Mouse (Mus musculus): ENCODE results near the gene Elmod3.

Elmod3 gene

DNA sequence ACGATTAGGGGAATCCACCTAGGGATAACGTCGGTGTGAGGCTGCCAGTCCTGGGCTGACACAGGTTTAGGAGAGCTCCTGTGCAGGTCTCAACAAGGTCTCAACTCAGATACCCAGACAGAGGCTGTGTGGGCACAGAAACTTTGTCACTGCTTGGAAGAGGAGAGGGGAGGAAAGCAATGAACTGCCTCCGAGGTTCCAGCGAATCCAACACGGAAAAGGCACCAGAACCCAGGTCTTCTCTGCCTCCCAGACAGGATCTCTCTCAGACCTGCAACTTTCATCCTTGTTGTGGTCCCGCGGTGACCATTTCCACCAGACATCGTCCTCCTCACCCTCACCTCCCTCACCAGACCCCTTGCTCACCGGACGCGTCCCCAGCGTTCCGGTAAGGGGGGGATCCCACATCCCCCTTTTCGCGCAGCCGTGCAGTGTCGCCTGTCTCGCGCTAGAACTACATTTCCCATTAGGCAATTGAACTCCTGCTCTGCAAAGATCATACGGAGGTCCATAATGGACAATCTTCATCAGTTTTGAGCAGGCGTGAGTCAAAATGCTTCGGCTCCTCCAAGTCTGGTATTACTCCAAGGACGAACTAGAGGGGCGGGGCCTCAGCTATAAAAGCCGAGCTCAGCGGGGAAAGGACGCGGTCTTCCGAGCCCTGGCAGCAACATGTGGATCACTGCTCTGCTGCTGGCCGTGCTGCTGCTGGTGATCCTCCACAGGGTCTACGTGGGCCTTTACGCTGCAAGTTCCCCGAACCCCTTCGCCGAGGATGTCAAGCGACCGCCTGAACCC is at the start of gene Elmod3, which contains the start of gene Retsat:
Gene Elmod3, minus strand, starts transcription at position 458 of the 798 bp plus-strand sequence.
Gene Retsat, plus strand, starts transcription at position 520 of the 798 bp plus-strand sequence.
- DNase-seq: peak; percentile 94

DNA sequence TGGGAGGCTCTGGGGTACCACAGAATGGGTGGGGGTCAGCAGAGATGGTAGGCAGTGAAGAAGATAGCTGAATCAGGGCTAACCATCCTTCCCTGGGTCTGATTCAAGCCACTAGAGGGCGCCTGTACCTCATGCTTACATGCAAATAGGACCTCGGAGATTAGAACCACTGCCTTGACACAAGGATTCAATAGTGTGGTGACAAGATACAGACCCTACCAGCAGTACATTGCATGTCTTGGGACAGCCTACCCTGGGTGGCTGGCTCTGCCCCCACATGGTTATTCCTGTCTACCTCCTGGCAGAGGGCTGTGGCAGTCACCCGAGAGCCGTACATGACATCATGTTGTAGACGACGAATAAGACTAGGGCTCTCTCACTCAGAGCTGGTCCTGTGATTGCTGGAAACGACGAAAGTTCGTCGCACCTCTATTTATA is 49.2 kb upstream of the Elmod3 start:
- peak; percentile 82 for DNase-seq

DNA sequence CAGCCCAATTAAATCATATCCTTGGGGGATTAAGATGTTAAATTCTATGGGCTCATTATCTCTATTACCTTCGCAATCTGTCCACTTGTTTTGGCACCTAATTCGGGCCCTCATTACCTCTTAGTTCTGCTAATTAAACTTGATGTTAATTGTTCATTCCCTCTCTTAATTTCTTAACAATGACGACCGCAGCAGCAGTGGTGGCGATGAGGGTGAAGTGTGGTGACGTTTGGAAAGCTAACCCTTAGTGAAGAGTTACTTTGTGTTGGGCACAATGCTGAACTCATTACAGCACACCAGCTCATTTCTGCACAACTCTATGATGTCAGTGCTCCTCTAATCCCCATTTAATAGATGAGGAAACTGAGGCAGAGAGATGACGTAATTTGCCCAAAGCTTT is 47.2 kb upstream of the Elmod3 start:
- no peak for DNase-seq

DNA sequence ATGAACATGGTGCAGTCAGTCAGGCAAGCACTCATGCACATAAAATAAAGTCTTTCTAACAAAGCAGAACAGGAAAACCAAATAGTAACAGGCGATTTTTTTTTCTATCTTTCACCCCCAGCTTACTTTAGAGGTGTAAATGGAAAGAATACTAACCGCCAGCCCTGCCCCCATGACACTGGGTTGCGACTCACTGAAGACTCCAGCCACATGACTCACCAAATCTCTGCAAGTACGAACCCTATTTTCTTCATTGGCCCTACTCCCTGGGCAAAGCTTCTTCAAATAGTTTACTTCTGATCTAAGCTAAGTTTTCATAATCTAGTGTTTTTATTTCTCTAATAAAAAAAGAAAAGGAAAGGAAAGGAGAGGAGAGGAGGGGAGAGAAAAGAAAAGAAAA is 46.4 kb upstream of the Elmod3 start:
- no peak for DNase-seq

DNA sequence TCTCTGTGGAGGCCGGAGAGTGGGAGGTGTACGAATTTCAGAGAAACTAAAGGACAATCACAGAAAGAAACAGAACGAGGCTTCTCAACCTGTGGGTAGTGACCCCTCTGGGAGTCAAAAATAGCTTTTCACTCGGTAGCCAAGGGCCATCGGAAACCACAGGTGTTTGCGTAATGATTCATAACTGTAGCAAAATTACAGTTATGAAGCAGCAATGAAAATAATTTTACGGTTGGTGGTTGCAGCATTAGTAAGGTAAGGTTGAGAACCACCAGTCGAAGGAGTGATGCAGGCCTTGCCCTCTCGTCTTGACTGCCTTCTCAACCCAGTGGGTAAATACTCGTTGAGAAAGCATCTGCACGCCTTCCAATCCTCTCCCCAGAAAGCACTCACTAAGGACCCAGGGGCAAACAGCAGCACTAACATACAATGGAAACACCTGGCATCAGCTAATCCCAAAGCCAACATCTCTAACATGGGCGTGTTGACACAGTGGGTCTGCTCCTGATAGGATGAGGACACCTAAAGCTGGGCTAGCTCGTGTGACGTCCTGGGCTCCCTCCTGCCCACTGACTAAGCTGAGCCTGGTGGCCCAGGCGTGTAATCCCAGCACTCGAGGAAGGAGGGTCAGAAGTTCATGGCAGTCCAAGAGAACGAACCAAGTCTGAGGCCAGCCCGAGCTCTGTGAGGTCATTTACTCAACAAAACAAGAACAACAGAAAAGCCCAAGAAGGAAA is 43.2 kb upstream of the Elmod3 start:
- no peak for DNase-seq

DNA sequence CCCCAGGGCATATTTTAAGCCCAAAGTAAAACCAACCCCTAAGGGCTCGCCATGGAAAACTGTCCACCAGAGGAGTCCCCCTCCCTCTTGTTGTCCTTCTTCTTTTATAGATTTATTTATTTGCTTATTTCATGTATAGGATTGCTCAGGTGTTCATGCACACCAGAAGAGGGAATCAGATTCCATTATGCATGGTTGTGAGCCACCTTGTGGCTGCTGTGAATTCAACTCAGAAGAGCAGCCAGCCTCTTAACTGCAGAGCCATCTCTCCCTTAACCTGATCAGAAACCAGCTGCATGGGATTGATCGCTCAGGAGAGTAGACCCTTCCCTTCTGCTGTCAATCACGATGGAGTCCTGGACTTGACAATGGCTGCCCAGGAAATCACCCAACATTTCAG is 38.7 kb upstream of the Elmod3 start:
- no peak for DNase-seq

DNA sequence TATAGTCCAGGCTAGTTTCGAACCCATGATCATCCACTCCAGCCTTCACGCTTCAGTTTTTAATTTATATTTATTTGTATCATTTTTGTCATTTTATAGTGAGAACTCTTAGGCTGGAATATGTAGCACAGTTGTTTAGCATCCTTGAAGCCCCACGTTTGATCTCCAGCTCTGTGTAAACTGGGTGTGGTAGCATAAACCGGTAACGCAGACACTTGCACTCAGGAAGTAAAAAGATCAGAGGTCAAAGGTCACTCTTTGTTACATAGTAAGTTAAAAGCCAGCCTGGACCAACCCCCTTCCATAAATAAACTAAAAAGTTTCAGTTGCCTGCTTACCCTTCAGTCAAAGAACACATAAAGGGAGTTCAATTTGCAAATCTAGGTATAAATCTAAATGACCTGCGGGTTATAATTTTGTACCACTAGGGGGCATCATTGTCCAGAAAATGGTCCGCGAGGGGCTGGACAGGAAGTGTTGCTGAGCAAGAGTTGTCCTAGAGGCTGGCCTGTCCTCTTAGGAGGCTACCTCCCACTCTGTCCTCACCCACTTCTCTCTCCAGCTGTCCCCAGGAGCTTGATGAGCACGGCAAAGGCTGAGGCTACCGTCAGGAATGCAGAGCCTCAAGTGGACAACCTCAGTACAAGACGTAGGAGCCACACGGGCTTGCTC is 37.7 kb upstream of the Elmod3 start:
- peak; percentile 80 for DNase-seq

DNA sequence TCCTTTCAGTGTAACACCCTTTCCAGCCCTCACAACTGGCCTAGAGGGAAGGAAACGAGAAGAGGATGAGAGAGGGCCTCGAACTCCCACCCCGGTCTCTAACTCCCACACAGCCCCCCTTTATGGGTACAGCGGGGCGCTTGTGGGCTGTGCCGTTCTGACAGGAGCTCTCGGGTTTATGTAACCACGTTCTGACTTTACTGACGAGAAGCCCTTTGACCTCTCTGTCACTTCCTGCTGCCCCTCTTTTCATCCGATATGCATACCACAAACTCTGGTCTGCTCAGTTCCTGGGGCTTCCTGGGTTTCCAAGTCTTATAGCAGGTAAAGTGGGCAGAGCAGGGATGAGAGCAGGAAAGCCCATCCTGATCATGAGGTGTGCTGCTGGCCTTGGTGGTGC is 36.1 kb upstream of the Elmod3 start:
- DNase-seq: no peak

DNA sequence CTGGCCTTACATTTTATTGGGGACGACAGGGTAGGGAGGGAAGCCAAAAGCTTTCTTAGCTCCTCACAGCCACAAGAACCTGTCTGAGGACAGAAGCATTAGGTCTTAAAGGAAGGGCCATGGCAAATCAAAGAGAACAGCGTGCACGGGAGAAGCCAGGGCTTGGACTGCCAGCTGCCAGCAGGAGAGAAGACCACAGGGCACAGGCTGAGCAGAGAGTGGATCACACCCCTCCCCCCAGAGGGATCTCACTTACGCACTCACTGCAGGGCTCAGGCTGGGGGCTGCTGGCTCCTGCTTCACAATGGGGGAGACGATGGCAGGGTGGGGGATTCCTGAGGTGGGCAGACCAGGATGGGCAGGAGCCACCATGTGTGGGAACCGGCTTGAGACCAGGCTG is 33.5 kb upstream of the Elmod3 start:
- DNase-seq: no peak

DNA sequence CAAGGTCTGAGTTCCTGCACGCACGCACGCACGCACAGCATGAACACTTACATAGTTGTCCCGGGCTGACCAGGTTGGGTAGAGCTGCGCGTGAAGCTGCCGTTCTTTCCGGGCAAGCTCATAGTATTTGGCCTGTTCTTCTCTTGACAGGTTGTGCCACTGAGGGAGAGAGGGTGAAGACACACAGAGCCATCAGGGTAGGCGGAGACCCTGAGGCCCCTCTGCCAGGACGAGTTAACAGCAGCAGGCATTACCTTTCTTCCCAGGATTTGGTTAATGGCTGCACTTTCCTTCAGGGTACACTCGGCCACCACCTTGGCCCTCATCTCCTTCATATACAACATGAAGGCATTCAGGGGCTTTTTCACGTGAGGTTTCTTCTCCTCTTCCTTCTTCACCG is 32.7 kb upstream of the Elmod3 start:
- no peak for DNase-seq

DNA sequence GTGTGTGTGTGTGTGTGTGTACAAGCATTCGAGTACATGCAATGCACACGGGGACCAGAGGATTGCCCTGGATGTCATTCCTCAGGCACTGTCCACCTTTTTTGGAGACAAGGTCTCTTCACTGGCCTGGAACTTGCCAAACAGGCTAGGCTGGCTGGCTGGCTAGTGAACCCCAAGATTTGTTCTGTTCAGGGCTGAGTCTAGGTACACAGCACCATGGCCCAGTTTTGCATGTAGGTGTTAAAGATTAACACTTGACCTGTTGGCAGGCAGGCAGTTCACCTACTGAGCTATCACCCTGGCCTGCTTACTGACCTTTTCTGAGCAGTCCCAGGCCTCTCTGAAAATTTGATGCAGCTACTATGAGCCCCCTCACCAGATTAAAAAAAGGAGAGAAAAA is 32.2 kb upstream of the Elmod3 start:
- no peak for DNase-seq

DNA sequence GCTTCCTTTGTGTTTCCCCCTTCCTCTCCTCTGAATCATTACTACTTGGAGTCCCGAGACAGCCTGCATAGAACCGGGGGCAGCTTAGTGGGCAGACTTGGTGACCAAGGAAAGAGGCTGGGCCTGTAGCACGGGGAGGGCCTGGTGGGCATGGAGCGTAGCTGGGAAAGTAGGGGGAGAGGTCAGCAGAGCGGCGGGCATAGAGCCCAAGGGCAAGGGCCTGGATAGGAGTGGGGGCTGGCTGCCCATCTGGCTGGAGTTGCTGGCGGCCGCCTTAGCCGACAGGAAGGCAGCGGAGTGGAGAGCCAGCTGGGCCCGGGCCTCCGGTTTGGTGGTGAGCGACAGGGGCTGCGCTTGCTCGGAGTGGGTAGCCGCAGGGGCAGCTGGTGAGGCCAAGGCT is 29.1 kb upstream of the Elmod3 start:
- no peak for DNase-seq

DNA sequence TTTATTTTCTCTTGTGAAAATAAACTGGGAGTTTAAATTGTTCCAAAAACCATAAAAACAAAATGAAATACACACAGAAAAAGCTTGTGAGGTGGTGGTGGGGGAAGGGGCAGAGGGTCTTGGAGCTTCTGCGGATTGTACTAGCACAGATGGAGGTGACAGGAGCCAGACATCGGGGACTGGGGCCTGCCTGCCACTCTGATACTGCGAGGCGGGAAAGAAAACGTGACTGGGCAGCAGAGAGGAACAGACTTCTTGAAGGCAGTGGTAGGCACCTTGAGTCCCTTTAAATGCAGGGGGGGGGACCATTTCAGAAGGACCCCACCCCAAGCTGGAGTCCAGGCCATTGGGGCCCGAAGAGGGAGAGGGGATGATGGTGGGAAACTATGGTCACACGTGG is 28.2 kb upstream of the Elmod3 start:
- no peak for DNase-seq

DNA sequence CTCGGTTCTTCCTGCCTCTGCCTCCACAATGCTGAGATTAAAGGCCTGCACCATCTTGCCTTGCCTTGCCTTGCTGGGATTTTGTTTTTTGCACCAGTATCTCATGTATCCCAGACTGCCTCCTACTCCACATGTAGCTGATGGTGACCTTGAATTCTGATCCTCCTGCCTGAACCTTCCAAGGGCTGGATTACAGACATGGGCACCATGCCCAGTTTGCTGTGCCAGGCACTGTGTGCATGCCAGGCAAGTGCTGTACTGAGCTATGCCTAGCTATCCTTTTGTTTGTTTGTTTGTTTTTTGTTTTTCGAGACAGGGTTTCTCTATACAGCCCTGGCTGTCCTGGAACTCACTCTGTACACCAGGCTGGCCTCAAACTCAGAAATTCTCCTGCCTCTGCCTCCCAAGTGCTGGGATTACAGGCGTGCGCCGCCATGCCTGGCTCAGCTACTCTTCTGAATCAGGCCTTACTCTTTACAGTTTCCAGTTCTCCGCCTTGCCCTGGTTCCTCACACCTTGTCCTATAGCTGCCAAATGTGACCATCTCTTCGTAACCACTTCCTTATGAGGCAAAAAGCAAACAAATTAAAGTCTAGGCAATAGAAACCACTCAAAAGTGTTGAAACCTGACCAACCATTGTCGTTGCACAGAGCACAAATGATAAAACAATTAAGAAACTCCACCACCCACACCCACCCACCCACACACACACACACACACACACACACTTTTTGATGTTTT is 25.6 kb upstream of the Elmod3 start:
- DNase-seq: no peak

DNA sequence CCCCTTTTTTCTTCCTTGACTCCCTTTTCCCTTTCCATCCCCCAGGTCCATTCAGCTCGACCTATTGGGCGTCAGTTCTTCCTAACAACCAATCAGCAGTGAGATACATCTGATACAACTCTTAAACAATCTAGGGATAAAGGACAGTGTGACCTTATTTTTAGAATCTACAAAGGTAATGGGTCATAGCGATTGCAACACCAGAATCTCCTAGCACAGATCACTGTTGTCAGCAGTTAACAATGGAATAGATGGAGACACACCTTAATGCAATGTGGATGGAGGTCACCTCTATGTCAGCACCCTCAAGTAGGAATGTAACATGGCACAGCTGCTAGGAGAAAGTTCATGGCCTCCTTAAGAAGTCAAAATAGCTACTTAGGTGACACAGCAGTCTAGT is 24.7 kb upstream of the Elmod3 start:
- DNase-seq: no peak

DNA sequence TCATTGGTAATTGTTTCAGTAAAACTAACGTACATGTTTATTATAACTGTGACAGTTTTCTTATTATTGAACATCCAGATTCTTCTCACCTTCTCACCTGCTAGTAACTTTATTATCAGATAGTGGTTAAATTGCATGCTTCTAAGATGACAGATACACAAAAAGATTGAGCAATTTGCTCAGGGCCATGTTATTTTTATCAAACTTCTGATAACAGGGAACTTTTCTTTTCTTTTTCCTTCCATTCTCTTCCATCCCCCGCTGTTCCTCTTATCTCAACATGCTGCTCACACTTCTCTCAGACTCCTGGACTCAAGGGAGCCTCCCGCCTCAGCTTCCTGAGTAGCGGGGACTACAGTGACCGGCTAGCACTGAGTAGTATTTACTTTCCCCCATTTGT is 22.7 kb upstream of the Elmod3 start:
- DNase-seq: no peak

DNA sequence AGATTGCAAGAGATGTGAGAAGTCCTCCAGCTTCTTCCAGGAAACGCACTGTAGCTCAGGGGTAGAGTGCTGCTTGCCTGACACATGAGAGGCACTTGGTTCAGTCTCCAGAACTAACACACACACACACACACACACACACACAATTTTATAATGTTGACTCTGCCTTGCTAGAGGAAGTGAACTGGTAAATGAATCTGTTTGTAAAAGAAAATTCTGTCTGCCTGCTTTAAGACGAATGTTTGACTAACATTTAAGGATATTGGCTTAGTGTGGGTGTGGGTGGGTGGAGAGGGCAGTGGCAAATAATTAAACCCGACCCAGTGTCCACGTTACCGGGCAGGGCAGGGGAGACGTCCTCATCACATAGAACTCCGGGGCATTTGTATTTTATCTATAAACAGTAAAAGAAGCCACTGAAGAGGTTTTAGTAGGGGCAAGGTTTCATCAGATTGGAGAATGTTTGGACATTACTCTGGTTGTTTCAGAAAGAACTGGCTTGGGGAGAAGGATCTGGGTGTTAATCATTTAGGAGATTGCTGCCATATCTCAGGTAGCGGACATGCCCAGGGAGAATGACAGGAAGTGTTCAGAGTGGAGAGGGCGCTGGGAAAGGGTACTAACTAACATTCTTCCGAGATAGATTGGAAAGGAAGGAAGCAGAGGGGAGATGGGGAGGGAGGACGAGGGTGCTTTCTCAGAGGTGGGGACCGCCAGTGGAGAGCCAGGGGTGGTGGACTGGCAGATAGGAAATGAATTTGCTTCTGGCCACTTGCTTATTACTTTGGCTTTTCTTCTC is 21.7 kb upstream of the Elmod3 start:
- DNase-seq: no peak

DNA sequence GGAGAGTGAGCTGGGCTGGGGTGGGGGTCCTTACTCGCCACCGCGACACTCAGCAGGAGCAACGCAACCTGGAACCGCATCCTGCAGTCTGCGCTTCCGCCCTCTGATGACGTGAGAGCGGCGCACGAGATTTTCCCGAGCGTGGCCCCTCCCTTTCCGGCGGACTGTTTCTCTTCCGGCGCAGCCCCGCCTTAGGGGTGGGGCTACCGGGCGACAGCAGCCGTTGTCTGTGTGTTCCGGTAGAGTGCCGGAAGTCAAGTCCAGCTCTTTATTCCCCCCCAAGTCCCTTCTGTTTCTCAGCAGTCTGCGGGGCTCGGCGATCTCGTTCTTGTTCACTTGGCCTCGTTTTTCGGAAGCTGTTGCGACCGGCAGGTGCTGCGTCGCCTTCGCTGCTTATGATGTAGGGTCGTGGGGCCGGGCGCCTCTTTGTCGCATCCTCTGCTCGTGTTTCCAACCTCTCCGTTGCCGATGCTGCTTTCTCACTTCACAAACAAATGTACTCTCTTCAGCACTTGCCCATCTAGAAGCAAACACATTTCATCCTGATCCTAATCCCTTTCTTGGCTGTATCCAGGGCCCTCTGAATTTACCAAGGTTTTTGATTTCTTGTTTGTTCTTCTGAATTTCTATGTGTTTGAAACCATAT is 18.6 kb upstream of the Elmod3 start, which contains the start of gene Tgoln1:
Gene Tgoln1, minus strand, starts transcription at position 358 of the 646 bp plus-strand sequence.
- DNase-seq: peak; percentile 94

DNA sequence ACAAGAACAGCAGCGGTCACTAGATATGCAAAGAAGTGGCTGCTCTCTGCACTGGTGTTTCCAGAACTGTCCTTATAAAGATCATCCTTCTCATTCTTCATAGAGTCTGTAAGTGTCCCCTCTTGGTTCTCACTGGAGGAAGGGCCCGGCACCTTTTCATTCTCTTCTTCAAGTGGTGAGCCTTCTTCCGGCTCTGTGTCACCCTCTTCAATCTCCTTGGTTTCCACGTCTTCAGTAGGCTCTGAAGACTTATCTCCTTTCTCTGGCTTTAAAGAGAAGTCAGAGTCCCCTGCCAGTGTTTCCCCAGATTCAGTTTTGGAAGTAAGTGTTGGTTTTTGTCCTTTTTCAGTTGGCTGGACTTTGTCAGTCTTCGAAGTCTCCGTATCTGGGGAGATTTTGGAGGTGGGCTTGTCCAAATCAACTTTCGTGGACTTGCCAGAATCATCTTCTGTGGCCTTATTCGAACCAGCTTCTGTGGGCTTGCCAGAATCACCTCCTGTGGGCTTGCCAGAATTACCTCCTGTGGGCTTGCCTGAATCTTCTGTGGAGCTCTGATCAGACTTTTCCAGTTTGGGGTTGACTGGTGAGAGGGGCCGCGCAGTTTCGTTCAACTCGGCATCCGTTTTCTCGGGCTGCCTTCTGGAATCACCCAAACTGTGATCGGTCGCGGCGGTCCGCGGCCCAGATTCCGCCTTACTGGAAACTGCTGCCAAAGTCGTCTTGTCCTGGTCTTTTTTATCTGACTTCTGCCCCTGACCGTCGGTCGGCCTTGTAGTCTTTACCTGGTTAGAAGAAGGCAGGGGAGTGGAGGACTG is 17.6 kb upstream of the Elmod3 start:
- DNase-seq: no peak

DNA sequence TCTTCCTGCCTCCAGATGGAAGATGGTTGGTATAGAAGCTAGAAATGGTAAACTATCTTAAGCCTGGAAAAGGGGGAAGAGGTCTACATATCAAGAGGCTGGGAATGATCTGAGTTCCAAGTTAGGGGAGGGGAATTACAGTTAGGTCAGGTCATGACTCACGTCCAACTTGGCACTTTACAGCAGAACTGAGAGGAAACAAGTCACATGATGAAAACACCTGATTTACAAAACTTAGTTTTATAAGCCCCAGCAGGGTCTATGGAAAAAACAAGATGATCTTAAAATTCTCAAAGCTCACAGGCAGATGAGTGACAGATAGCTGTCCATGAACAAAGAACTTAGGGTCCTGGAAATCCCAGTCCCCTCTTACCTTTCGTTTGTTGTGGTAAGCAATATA is 16.9 kb upstream of the Elmod3 start:
- DNase-seq: no peak

DNA sequence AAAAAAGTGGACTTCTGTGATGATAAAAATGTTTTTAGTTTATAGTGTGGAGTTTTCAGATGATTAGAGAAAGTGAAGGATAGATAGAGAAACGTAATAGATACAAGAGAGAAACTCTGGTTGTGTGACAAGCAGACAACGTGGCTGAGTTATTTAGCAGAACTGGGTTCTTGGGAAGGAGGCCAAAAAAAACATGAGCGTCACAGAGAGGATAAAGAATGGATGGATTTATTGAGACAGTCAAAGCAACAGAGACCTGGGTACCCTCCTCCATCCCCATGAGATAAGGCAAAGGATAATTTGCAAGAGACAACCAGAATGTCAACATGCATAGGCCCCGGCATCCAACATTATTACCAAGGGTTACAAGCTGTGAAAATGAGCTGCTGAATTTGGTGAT is 12.0 kb upstream of the Elmod3 start:
- no peak for DNase-seq
